Mouse (Mus musculus): ENCODE data around the gene Olfr632. TPM values are rescaled to one million over a fixed set of nuclear protein-coding genes. Genes with fewer than 3 reads are reported as not detected.
A peak's percentile ranks its signal among the peaks of the same experiment; 100 is the strongest.
"Not testable (repeated sequence)": the region's sequence is repeated elsewhere in the genome, so short reads cannot be mapped to it uniquely, and the experiment has no call there.

Olfr632 gene
- total RNA-seq (2015) = not detected in 2 replicates
- total RNA-seq (2017) = not detected in 2 replicates

DNA sequence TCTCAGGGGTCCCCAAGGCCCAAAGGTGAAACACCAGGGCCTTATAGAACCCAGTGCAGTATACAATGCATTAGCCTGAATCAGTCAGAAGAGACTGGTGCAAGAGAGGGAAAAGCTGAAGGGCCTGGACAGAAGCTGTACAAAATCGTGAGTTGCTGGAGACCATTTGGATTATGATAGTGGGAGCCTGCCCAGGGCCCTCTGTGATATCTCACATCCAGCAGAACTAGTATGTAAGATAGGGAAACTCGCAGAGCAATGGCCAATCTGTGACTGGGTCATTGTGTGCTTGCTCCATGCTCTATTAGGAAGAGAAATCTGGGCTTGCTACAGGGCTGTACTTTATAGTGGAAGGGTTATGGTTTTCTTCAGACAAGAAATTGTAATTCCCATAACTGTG, at the start of gene Olfr632:
Olfr632 (plus strand) TSS at position 84 of the 400 bp plus-strand sequence.
- ATAC-seq (ENCODE audit: poor library complexity, severe bottlenecking) = no peak

GRCm38 (mm10) chr7:103886152-103886551, 48.0 kb upstream of the Olfr632 start, which contains the start of gene Olfr66:
TSS of gene Olfr66 (minus strand) at chr7:103886252.
- ATAC-seq (ENCODE audit: poor library complexity, severe bottlenecking) = no peak

DNA sequence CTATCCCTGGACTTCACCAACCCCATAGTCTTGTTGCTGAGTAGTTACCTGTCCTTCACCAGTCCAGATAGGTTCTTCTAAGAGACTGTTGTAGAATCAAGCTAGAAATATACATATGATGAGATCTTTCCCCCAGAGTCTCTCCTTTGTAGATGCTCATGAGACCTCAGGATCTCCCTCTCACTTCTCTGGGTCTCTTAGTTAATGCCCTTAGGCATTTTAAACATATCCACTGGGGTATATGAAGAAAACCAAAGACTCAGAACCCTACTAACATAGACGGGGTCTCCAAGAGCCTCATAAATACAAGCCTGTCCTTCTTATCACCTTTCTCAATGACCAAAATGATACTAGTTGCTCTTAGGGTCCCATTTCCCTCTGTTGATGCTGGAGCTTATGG, 39.8 kb upstream of the Olfr632 start, which contains the start of gene Olfr64:
Olfr64 (minus strand) TSS at position 101 of the 400 bp plus-strand sequence.
- ATAC-seq (ENCODE audit: poor library complexity, severe bottlenecking) = no peak

DNA sequence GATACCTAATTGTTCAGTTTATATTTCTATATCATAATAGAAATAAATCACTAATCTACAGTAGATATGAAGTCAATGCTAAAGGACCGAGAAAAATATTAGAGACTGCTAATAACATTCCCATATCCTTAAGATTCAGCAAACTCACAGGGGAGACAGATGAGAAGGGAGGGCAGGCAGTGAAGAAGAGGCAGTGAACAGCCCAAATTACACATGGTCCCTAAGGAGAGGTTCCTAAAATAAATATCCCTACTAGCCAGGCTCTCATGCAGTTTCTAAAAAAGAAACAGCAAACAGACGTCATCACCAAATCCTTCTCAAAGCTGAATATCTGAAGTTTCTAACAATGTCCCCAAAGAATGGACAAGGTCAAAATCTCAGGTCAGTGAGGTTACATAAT, 31.0 kb upstream of the Olfr632 start, which contains the start of gene Olfr65:
Olfr65 (plus strand) TSS at position 301 of the 400 bp plus-strand sequence.
- no peak for ATAC-seq (ENCODE audit: poor library complexity, severe bottlenecking)

GRCm38 (mm10) chr7:103910047-103910446, 24.1 kb upstream of the Olfr632 start:
- ATAC-seq (ENCODE audit: poor library complexity, severe bottlenecking) = peak; percentile 45

- peak; percentile 65 for ATAC-seq (ENCODE audit: poor library complexity, severe bottlenecking)
Measured at GRCm38 (mm10) chr7:103912969-103913511, 21.1 kb upstream of the Olfr632 start.

DNA sequence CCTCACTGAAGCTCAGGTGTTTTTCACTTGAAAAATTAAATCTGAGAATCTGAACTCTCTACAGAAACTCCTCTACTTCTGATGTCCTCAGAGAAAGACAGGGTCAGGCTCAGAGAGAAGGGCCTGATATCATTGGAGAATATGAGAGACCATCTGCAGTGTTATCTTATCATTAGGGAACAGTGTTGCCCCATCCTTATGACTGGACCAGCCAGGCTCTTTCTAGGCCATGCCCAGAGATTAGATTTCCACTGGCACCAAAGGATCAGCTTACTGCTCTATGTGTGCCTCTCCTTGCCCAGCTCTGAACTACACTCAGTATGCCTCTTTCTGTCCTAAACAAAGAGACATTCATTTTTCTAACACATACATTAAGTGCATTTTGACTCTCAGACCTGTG, 18.8 kb upstream of the Olfr632 start:
- peak; percentile 33; the same call in 1 of the 2 replicates for ATAC-seq (ENCODE audit: poor library complexity, severe bottlenecking)

DNA sequence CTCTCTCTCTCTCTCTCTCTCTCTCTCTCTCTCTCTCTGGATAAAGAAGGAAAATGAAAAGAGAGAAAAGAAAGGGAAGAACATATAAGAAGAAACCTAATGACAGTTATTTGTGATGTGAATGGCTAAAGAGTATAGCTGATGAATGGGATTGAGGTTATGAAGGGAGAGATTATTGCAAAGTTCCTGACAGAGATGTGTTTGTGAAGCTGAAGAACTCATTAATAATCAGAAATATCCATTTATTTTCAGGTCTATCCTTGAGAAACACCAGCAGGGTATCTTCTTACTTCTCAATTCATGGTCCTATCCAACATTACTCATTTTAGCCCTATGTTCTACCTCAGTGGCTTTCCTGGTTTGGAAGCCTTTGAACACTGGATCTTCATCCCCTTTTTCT, 5.6 kb upstream of the Olfr632 start, which contains the start of gene Olfr631:
Olfr631 (plus strand) TSS at position 301 of the 400 bp plus-strand sequence.
- no peak for ATAC-seq (ENCODE audit: poor library complexity, severe bottlenecking)

DNA sequence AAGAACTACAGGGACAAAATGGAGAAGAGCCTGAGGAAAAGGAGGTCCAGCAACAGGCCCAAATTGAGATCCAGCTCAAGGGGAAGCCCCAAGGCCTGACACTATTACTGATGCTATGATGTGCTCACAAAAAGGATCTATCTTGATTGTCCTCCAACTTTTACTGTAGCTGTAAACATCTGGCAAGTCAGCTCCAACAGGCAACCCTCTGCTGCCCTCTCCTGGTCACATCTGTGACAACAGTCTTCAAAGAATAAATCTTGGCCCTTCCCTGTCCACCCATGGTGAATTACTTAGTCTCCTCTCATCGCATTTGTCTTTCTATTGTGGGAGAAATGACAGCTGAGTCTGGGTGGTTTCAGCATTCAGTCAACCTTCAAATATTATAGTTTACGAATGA, 8.6 kb downstream of the Olfr632 start:
- ATAC-seq (ENCODE audit: poor library complexity, severe bottlenecking) = peak; percentile 94

GRCm38 (mm10) chr7:103944137-103944536, 10.0 kb downstream of the Olfr632 start, which contains the start of gene Olfr633:
TSS of gene Olfr633 (plus strand) at chr7:103944437.
- ATAC-seq (ENCODE audit: poor library complexity, severe bottlenecking) = no peak

DNA sequence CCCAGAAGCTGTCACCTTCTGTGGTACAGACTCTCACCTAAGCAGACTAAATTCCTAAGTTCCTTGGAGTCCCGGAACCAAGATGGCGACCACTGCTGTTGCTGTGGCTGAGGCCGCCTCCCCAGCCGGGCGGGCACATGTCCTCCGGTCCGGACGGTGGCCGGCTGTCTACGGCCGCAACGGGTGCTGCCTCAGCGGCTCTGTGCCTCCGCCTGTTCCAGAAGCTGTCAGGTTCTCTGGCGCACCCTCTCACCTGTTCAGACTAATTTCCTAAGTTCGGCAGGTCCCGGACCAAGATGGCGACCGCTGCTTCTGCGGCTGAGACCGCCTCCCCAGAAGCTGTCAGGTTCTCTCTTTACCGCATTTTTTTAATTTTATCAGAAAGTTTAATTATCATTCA, 32.7 kb downstream of the Olfr632 start:
- ATAC-seq (ENCODE audit: poor library complexity, severe bottlenecking) = not testable (repeated sequence)

GRCm38 (mm10) chr7:103970852-103971251, 36.7 kb downstream of the Olfr632 start, which contains the start of gene Olfr635:
TSS of gene Olfr635 (plus strand) at chr7:103971152.
- no peak for ATAC-seq (ENCODE audit: poor library complexity, severe bottlenecking)

- 0 out of 2 replicates have a peak, but pooled peaks have one; percentile 15 for ATAC-seq (ENCODE audit: poor library complexity, severe bottlenecking)
Measured at GRCm38 (mm10) chr7:103971782-103972181, 37.6 kb downstream of the Olfr632 start.

Other genes starting within 250 kb of the Olfr632 start
Only the 30 nearest of the 33 such genes appear.
- not detected in 2 replicates for gene Olfr628, start 204.0 kb upstream of the Olfr632 start, total RNA-seq (2015)
- gene Olfr628, start 204.0 kb upstream of the Olfr632 start, total RNA-seq (2017) = not detected in 2 replicates
- not detected in 2 replicates for gene Olfr629, start 189.4 kb upstream of the Olfr632 start, total RNA-seq (2015)
- not detected in 2 replicates for gene Olfr629, start 189.4 kb upstream of the Olfr632 start, total RNA-seq (2017)
- not detected in 2 replicates for gene Olfr630, start 177.0 kb upstream of the Olfr632 start, total RNA-seq (2015)
- gene Olfr630, start 177.0 kb upstream of the Olfr632 start, total RNA-seq (2017) = not detected in 2 replicates
- not detected in 2 replicates for gene Olfr69, start 162.8 kb upstream of the Olfr632 start, total RNA-seq (2015)
- not detected in 2 replicates for gene Olfr69, start 162.8 kb upstream of the Olfr632 start, total RNA-seq (2017)
- gene Olfr68, start 154.6 kb upstream of the Olfr632 start, total RNA-seq (2015) = not detected in 2 replicates
- gene Olfr68, start 154.6 kb upstream of the Olfr632 start, total RNA-seq (2017) = not detected in 2 replicates
- gene Olfr67, start 142.5 kb upstream of the Olfr632 start, total RNA-seq (2015) = not detected in 2 replicates
- gene Olfr67, start 142.5 kb upstream of the Olfr632 start, total RNA-seq (2017) = not detected in 2 replicates
- 43.0 and 130 TPM in 2 replicates for gene Hbb-bt, start 120.4 kb upstream of the Olfr632 start, total RNA-seq (2015)
- 14.3 and 23.0 TPM in 2 replicates for gene Hbb-bt, start 120.4 kb upstream of the Olfr632 start, total RNA-seq (2017)
- gene Hbb-bs, start 106.3 kb upstream of the Olfr632 start, total RNA-seq (2015) = 106 and 274 TPM in 2 replicates
- gene Hbb-bs, start 106.3 kb upstream of the Olfr632 start, total RNA-seq (2017) = 71.1 and 121 TPM in 2 replicates
- gene Hbb-bh2, start 93.8 kb upstream of the Olfr632 start, total RNA-seq (2015) = not detected in 2 replicates
- not detected in 2 replicates for gene Hbb-bh2, start 93.8 kb upstream of the Olfr632 start, total RNA-seq (2017)
- gene Hbb-bh1, start 91.2 kb upstream of the Olfr632 start, total RNA-seq (2015) = not detected in 2 replicates
- gene Hbb-bh1, start 91.2 kb upstream of the Olfr632 start, total RNA-seq (2017) = not detected in 2 replicates
- gene Hbb-y, start 81.1 kb upstream of the Olfr632 start, total RNA-seq (2015) = not detected in 2 replicates
- gene Hbb-y, start 81.1 kb upstream of the Olfr632 start, total RNA-seq (2017) = not detected in 2 replicates
- not detected in 2 replicates for gene Olfr66, start 48.1 kb upstream of the Olfr632 start, total RNA-seq (2015)
- gene Olfr66, start 48.1 kb upstream of the Olfr632 start, total RNA-seq (2017) = not detected in 2 replicates
- not detected in 2 replicates for gene Olfr64, start 39.9 kb upstream of the Olfr632 start, total RNA-seq (2015)
- gene Olfr64, start 39.9 kb upstream of the Olfr632 start, total RNA-seq (2017) = not detected in 2 replicates
- gene Olfr65, start 30.9 kb upstream of the Olfr632 start, total RNA-seq (2015) = not detected in 2 replicates
- not detected in 2 replicates for gene Olfr65, start 30.9 kb upstream of the Olfr632 start, total RNA-seq (2017)
- gene Olfr631, start 5.5 kb upstream of the Olfr632 start, total RNA-seq (2015) = not detected in 2 replicates
- gene Olfr631, start 5.5 kb upstream of the Olfr632 start, total RNA-seq (2017) = not detected in 2 replicates
- not detected in 2 replicates for gene Olfr633, start 10.1 kb downstream of the Olfr632 start, total RNA-seq (2015)
- not detected in 2 replicates for gene Olfr633, start 10.1 kb downstream of the Olfr632 start, total RNA-seq (2017)
- gene Olfr635, start 36.8 kb downstream of the Olfr632 start, total RNA-seq (2015) = not detected in 2 replicates
- gene Olfr635, start 36.8 kb downstream of the Olfr632 start, total RNA-seq (2017) = not detected in 2 replicates
- gene Olfr638, start 64.4 kb downstream of the Olfr632 start, total RNA-seq (2015) = not detected in 2 replicates
- gene Olfr638, start 64.4 kb downstream of the Olfr632 start, total RNA-seq (2017) = not detected in 2 replicates
- not detected in 2 replicates for gene Olfr639, start 83.0 kb downstream of the Olfr632 start, total RNA-seq (2015)
- gene Olfr639, start 83.0 kb downstream of the Olfr632 start, total RNA-seq (2017) = not detected in 2 replicates
- gene Olfr640, start 91.2 kb downstream of the Olfr632 start, total RNA-seq (2015) = not detected in 2 replicates
- not detected in 2 replicates for gene Olfr640, start 91.2 kb downstream of the Olfr632 start, total RNA-seq (2017)
- not detected in 2 replicates for gene Olfr641, start 101.1 kb downstream of the Olfr632 start, total RNA-seq (2015)
- not detected in 2 replicates for gene Olfr641, start 101.1 kb downstream of the Olfr632 start, total RNA-seq (2017)
- gene Olfr642, start 118.3 kb downstream of the Olfr632 start, total RNA-seq (2015) = not detected in 2 replicates
- not detected in 2 replicates for gene Olfr642, start 118.3 kb downstream of the Olfr632 start, total RNA-seq (2017)
- not detected in 2 replicates for gene 4930516K23Rik, start 127.1 kb downstream of the Olfr632 start, total RNA-seq (2015)
- 0.55 TPM in 1 of 2 replicates, not detected in the other for gene 4930516K23Rik, start 127.1 kb downstream of the Olfr632 start, total RNA-seq (2017)
- gene Olfr644, start 137.5 kb downstream of the Olfr632 start, total RNA-seq (2015) = not detected in 2 replicates
- not detected in 2 replicates for gene Olfr644, start 137.5 kb downstream of the Olfr632 start, total RNA-seq (2017)
- not detected in 2 replicates for gene Olfr645, start 151.1 kb downstream of the Olfr632 start, total RNA-seq (2015)
- gene Olfr645, start 151.1 kb downstream of the Olfr632 start, total RNA-seq (2017) = not detected in 2 replicates
- not detected in 2 replicates for gene Olfr646, start 170.5 kb downstream of the Olfr632 start, total RNA-seq (2015)
- gene Olfr646, start 170.5 kb downstream of the Olfr632 start, total RNA-seq (2017) = not detected in 2 replicates
- gene Ubqln5, start 195.5 kb downstream of the Olfr632 start, total RNA-seq (2015) = not detected in 2 replicates
- not detected in 2 replicates for gene Ubqln5, start 195.5 kb downstream of the Olfr632 start, total RNA-seq (2017)
- not detected in 2 replicates for gene Olfr643, start 203.1 kb downstream of the Olfr632 start, total RNA-seq (2015)
- not detected in 2 replicates for gene Olfr643, start 203.1 kb downstream of the Olfr632 start, total RNA-seq (2017)
- gene Ubqln3, start 208.9 kb downstream of the Olfr632 start, total RNA-seq (2015) = not detected in 2 replicates
- gene Ubqln3, start 208.9 kb downstream of the Olfr632 start, total RNA-seq (2017) = not detected in 2 replicates
- not detected in 2 replicates for gene Ubqlnl, start 216.2 kb downstream of the Olfr632 start, total RNA-seq (2015)
- gene Ubqlnl, start 216.2 kb downstream of the Olfr632 start, total RNA-seq (2017) = not detected in 2 replicates

Measured in megakaryocyte, adult 5-6 weeks (primary cell).